Mouse (Mus musculus): ENCODE measurements at regions not wholly inside any gene's neighbourhood (a gene's known extent, or its start where the extent isn't known, plus 50 kb on each side); places are given as distances from the start of the nearest gene placed in this dataset.
"Not testable (repeated sequence)": the region's sequence is repeated elsewhere in the genome, so short reads cannot be mapped to it uniquely, and the experiment has no call there.

- no peak for ATAC-seq (replicated peaks in 1 of 2; ENCODE audit: insufficient read depth in 1 of 2, low FRiP score in 2 of 2, low TSS enrichment in 1 of 2, low read depth in 1 of 2, poor library complexity in 2 of 2, severe bottlenecking in 2 of 2)
Observed at GRCm38 (mm10) chr8:8876879-8877278, 186.6 kb upstream of the Arglu1 start.

GRCm38 (mm10) chr8:8876469-8876868 is 186.1 kb upstream of the Arglu1 start:
- ATAC-seq (replicated peaks in 1 of 2; ENCODE audit: insufficient read depth in 1 of 2, low FRiP score in 2 of 2, low TSS enrichment in 1 of 2, low read depth in 1 of 2, poor library complexity in 2 of 2, severe bottlenecking in 2 of 2), result no peak

- ATAC-seq (replicated peaks in 1 of 2; ENCODE audit: insufficient read depth in 1 of 2, low FRiP score in 2 of 2, low TSS enrichment in 1 of 2, low read depth in 1 of 2, poor library complexity in 2 of 2, severe bottlenecking in 2 of 2), result no peak
Observed at GRCm38 (mm10) chr8:8871938-8872337, 181.6 kb upstream of the Arglu1 start.

GRCm38 (mm10) chr8:8871039-8871438 is 180.7 kb upstream of the Arglu1 start:
- no peak for ATAC-seq (replicated peaks in 1 of 2; ENCODE audit: insufficient read depth in 1 of 2, low FRiP score in 2 of 2, low TSS enrichment in 1 of 2, low read depth in 1 of 2, poor library complexity in 2 of 2, severe bottlenecking in 2 of 2)

- no peak for ATAC-seq (replicated peaks in 1 of 2; ENCODE audit: insufficient read depth in 1 of 2, low FRiP score in 2 of 2, low TSS enrichment in 1 of 2, low read depth in 1 of 2, poor library complexity in 2 of 2, severe bottlenecking in 2 of 2)
Observed at GRCm38 (mm10) chr8:8870487-8870886, 180.2 kb upstream of the Arglu1 start.

GRCm38 (mm10) chr8:8869338-8869737 is 179.0 kb upstream of the Arglu1 start:
- ATAC-seq (replicated peaks in 1 of 2; ENCODE audit: insufficient read depth in 1 of 2, low FRiP score in 2 of 2, low TSS enrichment in 1 of 2, low read depth in 1 of 2, poor library complexity in 2 of 2, severe bottlenecking in 2 of 2), result no peak

GRCm38 (mm10) chr8:8867924-8868323 is 177.6 kb upstream of the Arglu1 start:
- peak; percentile 47 to 65; a peak in 3 of 4 replicates for ATAC-seq (replicated peaks in 1 of 2; ENCODE audit: insufficient read depth in 1 of 2, low FRiP score in 2 of 2, low TSS enrichment in 1 of 2, low read depth in 1 of 2, poor library complexity in 2 of 2, severe bottlenecking in 2 of 2)

GRCm38 (mm10) chr8:8867126-8867777 is 176.9 kb upstream of the Arglu1 start:
- peak; percentile 62 to 75 for ATAC-seq (replicated peaks in 1 of 2; ENCODE audit: insufficient read depth in 1 of 2, low FRiP score in 2 of 2, low TSS enrichment in 1 of 2, low read depth in 1 of 2, poor library complexity in 2 of 2, severe bottlenecking in 2 of 2)

GRCm38 (mm10) chr8:8862767-8863166 is 172.4 kb upstream of the Arglu1 start:
- no peak for ATAC-seq (replicated peaks in 1 of 2; ENCODE audit: insufficient read depth in 1 of 2, low FRiP score in 2 of 2, low TSS enrichment in 1 of 2, low read depth in 1 of 2, poor library complexity in 2 of 2, severe bottlenecking in 2 of 2)

GRCm38 (mm10) chr8:8861331-8861940 is 171.1 kb upstream of the Arglu1 start:
- no peak for ATAC-seq (replicated peaks in 1 of 2; ENCODE audit: insufficient read depth in 1 of 2, low FRiP score in 2 of 2, low TSS enrichment in 1 of 2, low read depth in 1 of 2, poor library complexity in 2 of 2, severe bottlenecking in 2 of 2)

GRCm38 (mm10) chr8:8858636-8859035 is 168.3 kb upstream of the Arglu1 start:
- ATAC-seq (replicated peaks in 1 of 2; ENCODE audit: insufficient read depth in 1 of 2, low FRiP score in 2 of 2, low TSS enrichment in 1 of 2, low read depth in 1 of 2, poor library complexity in 2 of 2, severe bottlenecking in 2 of 2), result 0 out of 4 replicates have a peak, but pooled peaks of 1 of the 2 experiments have one; percentile 5

- ATAC-seq (replicated peaks in 1 of 2; ENCODE audit: insufficient read depth in 1 of 2, low FRiP score in 2 of 2, low TSS enrichment in 1 of 2, low read depth in 1 of 2, poor library complexity in 2 of 2, severe bottlenecking in 2 of 2), result no peak
Observed at GRCm38 (mm10) chr8:8852656-8853366, 162.5 kb upstream of the Arglu1 start.

GRCm38 (mm10) chr8:8851271-8851670 is 160.9 kb upstream of the Arglu1 start:
- no peak for ATAC-seq (replicated peaks in 1 of 2; ENCODE audit: insufficient read depth in 1 of 2, low FRiP score in 2 of 2, low TSS enrichment in 1 of 2, low read depth in 1 of 2, poor library complexity in 2 of 2, severe bottlenecking in 2 of 2)

GRCm38 (mm10) chr8:8850766-8851165 is 160.4 kb upstream of the Arglu1 start:
- no peak for ATAC-seq (replicated peaks in 1 of 2; ENCODE audit: insufficient read depth in 1 of 2, low FRiP score in 2 of 2, low TSS enrichment in 1 of 2, low read depth in 1 of 2, poor library complexity in 2 of 2, severe bottlenecking in 2 of 2)

- peak; percentile 72 to 86 for ATAC-seq (replicated peaks in 1 of 2; ENCODE audit: insufficient read depth in 1 of 2, low FRiP score in 2 of 2, low TSS enrichment in 1 of 2, low read depth in 1 of 2, poor library complexity in 2 of 2, severe bottlenecking in 2 of 2)
Observed at GRCm38 (mm10) chr8:8847579-8847978, 157.3 kb upstream of the Arglu1 start.

GRCm38 (mm10) chr8:8842326-8842725 is 152.0 kb upstream of the Arglu1 start:
- peak; percentile 56 to 75; a peak in 3 of 4 replicates for ATAC-seq (replicated peaks in 1 of 2; ENCODE audit: insufficient read depth in 1 of 2, low FRiP score in 2 of 2, low TSS enrichment in 1 of 2, low read depth in 1 of 2, poor library complexity in 2 of 2, severe bottlenecking in 2 of 2)

- ATAC-seq (replicated peaks in 1 of 2; ENCODE audit: insufficient read depth in 1 of 2, low FRiP score in 2 of 2, low TSS enrichment in 1 of 2, low read depth in 1 of 2, poor library complexity in 2 of 2, severe bottlenecking in 2 of 2), result not testable (repeated sequence)
Observed at GRCm38 (mm10) chr8:8836166-8836565, 145.8 kb upstream of the Arglu1 start.

GRCm38 (mm10) chr8:8831306-8831705 is 141.0 kb upstream of the Arglu1 start:
- ATAC-seq (replicated peaks in 1 of 2; ENCODE audit: insufficient read depth in 1 of 2, low FRiP score in 2 of 2, low TSS enrichment in 1 of 2, low read depth in 1 of 2, poor library complexity in 2 of 2, severe bottlenecking in 2 of 2), result no peak

Measured in hematopoietic stem cell, adult 5-6 weeks (primary cell).